Mouse (Mus musculus): ENCODE measurements around the gene Fkbp10. TPM values are rescaled to one million over a fixed set of nuclear protein-coding genes. Genes with fewer than 3 reads are reported as not detected.
A peak's percentile ranks its signal among the peaks of the same experiment; 100 is the strongest.

The Fkbp10 gene
- polyA plus RNA-seq, 1 experiment from 2014 or later, result 7.2 TPM

DNA sequence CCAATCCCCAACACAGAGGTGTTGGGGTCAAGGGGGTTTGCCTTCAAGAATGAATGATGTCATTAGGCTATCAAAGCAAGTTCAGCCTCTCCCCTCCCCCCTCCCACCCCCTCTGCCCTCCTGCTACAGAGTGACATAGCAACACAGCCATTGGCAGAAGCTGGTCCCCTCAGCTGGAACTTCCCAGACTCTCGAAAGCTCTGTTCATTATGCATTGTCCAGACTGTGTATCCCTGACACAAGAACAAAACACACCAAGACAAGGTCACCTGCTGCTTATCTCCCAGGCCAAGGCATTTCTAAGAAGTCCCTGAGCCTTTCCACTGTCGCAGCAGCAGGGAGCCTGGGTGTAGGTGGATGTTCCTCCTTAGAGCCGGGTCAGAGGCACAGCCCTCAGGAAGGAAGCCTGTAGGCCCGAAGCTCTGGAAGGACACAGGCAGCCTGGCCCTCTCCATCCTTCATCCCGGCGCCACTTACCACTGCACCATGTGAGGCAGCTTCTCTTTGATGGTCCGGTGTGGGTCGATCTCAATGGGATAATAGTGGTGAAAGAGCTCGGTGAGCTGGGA, 20.3 kb downstream of the Fkbp10 start:
- H3K9me3 ChIP-seq (ENCODE audit: control insufficient read depth, low read length), result no peaks in the 10 kb centered on the region
- no peak overlapping the region for H3K9ac ChIP-seq (replicated peaks; ENCODE audit: low read depth, low read length)
- H3K4me3 ChIP-seq (ENCODE audit: low read depth, low read length), result no peak overlapping the region
- 42% methylated on average over 9 of the region's 9 CpGs for WGBS
- H3K27me3 ChIP-seq (ENCODE audit: control insufficient read depth, insufficient read depth, low read length), result no peaks in the 10 kb centered on the region
- H3K36me3 ChIP-seq (ENCODE audit: control insufficient read depth, insufficient read depth, low read length), result peaks cover 18% of the 10 kb centered on the region; the same call in 1 of the 2 replicates
- peaks cover 12% of the 10 kb centered on the region for H3K4me1 ChIP-seq (ENCODE audit: control insufficient read depth, insufficient read depth, low read length)
- no peak overlapping the region for H3K27ac ChIP-seq (ENCODE audit: low read depth, low read length)
- ATAC-seq (ENCODE audit: low read depth), result no peak
- no peak overlapping the region for H3K4me2 ChIP-seq (ENCODE audit: low read depth, low read length)

DNA sequence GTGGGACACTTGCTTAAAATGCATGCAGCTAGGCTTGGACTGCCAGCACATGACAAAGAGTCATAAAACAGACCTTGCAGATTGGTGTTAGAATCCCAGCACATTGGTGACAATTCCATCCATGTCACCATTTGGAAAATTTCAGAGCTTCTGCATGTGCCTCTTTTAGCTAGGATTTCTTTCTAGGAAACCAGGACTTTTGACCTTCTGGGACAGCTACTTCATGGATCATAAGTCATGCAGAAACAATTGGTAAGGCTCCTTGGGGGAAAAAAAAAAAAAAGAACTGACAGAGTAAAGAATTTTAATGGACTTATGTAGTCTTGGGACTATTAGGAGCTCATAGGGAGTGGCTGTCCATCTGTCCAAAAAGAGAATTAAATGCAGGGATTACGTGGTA, 22.4 kb downstream of the Fkbp10 start:
- Histone ChIP-seq H3K4me3 (ENCODE audit: low read depth, low read length) (no peak overlapping the region), H3K27me3 (ENCODE audit: control insufficient read depth, insufficient read depth, low read length) (no peaks in the 10 kb centered on the region), H3K27ac (ENCODE audit: low read depth, low read length) (no peak overlapping the region), H3K9me3 (ENCODE audit: control insufficient read depth, low read length) (no peaks in the 10 kb centered on the region), H3K4me2 (ENCODE audit: low read depth, low read length) (no peak overlapping the region), H3K9ac (replicated peaks; ENCODE audit: low read depth, low read length) (no peak overlapping the region), H3K4me1 (ENCODE audit: control insufficient read depth, insufficient read depth, low read length) (peaks cover 16% of the 10 kb centered on the region), H3K36me3 (ENCODE audit: control insufficient read depth, insufficient read depth, low read length) (peaks cover 13% of the 10 kb centered on the region; the same call in 1 of the 2 replicates)
- ATAC-seq (ENCODE audit: low read depth), result no peak
- WGBS, result 75% methylated on average over 1 of the region's 1 CpGs

DNA sequence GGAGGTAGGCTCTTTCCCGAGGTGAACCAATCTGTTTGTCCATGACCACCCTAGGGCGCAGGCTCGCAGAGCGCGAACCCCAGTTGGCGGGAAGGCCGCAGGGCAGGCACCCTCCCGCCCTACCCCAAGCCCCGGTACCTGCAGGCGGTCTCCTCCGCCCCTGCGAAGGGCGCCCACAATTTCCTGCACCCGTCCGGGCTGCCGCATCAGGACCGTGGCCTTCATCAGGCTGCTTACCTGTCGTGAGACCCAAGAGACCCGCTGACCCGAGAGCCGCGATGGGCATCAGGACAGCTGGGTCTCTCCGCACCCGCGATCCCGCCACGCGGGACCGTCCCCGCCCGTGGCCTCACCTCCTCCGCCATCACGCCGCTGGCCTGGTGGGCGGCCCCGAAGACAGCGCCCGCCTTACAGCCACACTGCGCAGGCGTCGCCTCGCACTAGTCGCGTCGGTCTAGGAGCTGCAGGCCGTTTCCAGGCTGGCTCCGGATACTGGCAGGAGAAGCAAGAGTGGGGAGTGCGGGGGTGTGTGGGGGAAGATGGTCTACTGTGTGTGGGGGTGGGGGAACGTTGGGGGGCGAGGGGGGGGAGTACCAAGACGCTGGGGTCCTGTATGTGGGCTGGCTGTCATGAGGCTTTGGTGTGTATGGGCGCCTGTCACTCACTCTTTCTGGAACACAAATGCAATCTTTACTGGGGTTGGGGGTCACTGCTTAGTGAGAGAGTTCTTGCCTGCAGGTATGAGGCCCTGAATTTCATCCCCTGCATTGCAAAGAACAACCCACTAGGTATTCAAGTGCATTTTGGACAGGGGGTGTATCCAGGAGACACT, 25.4 kb downstream of the Fkbp10 start:
- Histone ChIP-seq H3K9me3 (ENCODE audit: control insufficient read depth, low read length) (no peaks in the 10 kb centered on the region), H3K9ac (replicated peaks; ENCODE audit: low read depth, low read length) (peak overlapping the region; percentile 95), H3K4me2 (ENCODE audit: low read depth, low read length) (peak overlapping the region; percentile 82), H3K27me3 (ENCODE audit: control insufficient read depth, insufficient read depth, low read length) (no peaks in the 10 kb centered on the region), H3K4me1 (ENCODE audit: control insufficient read depth, insufficient read depth, low read length) (peaks cover 16% of the 10 kb centered on the region), H3K27ac (ENCODE audit: low read depth, low read length) (peak overlapping the region; percentile 72), H3K4me3 (ENCODE audit: low read depth, low read length) (peak overlapping the region; percentile 87), H3K36me3 (ENCODE audit: control insufficient read depth, insufficient read depth, low read length) (0 out of 2 replicates have a peak, but pooled peaks cover 6% of the 10 kb centered on the region)
- ATAC-seq (ENCODE audit: low read depth), result peak; percentile 98
- 2% methylated on average over 51 of the region's 52 CpGs for WGBS

DNA sequence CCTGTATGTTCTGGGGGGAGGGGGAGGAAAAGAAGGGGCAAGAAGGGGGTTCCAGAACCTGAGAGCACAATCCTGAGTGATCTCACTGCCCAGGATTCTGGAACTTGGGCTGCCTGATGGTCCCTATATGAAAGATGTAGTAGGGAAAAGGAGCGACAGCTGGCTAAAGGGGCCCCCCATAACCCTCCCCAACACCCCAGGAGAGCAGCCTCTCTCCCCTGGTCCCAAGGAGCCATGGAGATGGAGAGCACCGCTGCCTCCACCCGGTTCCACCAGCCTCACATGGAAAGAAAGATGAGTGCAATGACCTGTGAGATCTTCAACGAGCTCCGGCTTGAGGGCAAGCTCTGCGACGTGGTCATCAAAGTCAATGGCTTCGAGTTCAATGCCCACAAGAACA, 26.3 kb downstream of the Fkbp10 start, which contains the start of the genes Nt5c3b and Klhl10:
Gene Nt5c3b, minus strand, starts transcription at position 12 of the 400 bp plus-strand sequence.
Gene Klhl10, plus strand, starts transcription at position 121 of the 400 bp plus-strand sequence.
- 83% methylated on average over 8 of the region's 8 CpGs for WGBS
- Histone ChIP-seq H3K4me3 (ENCODE audit: low read depth, low read length) (peak within 1 kb of the TSS; percentile 87), H3K27ac (ENCODE audit: low read depth, low read length) (peak within 1 kb of the TSS; percentile 72), H3K9me3 (ENCODE audit: control insufficient read depth, low read length) (no peaks in the 10 kb centered on the region), H3K9ac (replicated peaks; ENCODE audit: low read depth, low read length) (peak within 1 kb of the TSS; percentile 95), H3K4me2 (ENCODE audit: low read depth, low read length) (peak within 1 kb of the TSS; percentile 82), H3K27me3 (ENCODE audit: control insufficient read depth, insufficient read depth, low read length) (no peaks in the 10 kb centered on the region), H3K4me1 (ENCODE audit: control insufficient read depth, insufficient read depth, low read length) (peaks cover 16% of the 10 kb centered on the region), H3K36me3 (ENCODE audit: control insufficient read depth, insufficient read depth, low read length) (0 out of 2 replicates have a peak, but pooled peaks cover 2% of the 10 kb centered on the region)
- ATAC-seq (ENCODE audit: low read depth), result no peak

DNA sequence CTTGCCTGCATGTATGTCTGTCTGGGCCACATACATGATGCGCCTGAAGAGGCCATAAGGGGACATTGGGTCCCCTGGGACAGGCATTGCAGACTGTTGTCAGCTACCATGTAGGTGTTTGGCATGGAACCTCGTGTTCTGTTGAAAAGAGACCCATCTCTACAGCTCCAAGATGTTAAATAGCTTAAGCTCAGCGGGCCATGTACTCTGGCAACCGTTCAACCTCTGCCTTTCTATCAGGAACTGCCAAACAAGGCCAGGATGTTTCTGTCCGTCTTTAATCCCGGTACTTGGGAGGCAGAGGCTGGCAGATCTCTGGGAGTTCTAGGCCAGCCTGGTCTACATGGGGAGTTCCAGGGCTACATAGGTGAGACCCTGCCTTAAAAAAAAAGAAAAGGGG, 27.1 kb downstream of the Fkbp10 start:
- H3K9me3 ChIP-seq (ENCODE audit: control insufficient read depth, low read length), result no peaks in the 10 kb centered on the region
- H3K4me2 ChIP-seq (ENCODE audit: low read depth, low read length), result no peak overlapping the region
- no peak overlapping the region for H3K9ac ChIP-seq (replicated peaks; ENCODE audit: low read depth, low read length)
- WGBS, result 82% methylated on average over 6 of the region's 6 CpGs
- no peaks in the 10 kb centered on the region for H3K27me3 ChIP-seq (ENCODE audit: control insufficient read depth, insufficient read depth, low read length)
- H3K36me3 ChIP-seq (ENCODE audit: control insufficient read depth, insufficient read depth, low read length), result no peaks in the 10 kb centered on the region
- ATAC-seq (ENCODE audit: low read depth), result no peak
- H3K4me1 ChIP-seq (ENCODE audit: control insufficient read depth, insufficient read depth, low read length), result peaks cover 16% of the 10 kb centered on the region
- H3K27ac ChIP-seq (ENCODE audit: low read depth, low read length), result no peak overlapping the region
- no peak overlapping the region for H3K4me3 ChIP-seq (ENCODE audit: low read depth, low read length)

DNA sequence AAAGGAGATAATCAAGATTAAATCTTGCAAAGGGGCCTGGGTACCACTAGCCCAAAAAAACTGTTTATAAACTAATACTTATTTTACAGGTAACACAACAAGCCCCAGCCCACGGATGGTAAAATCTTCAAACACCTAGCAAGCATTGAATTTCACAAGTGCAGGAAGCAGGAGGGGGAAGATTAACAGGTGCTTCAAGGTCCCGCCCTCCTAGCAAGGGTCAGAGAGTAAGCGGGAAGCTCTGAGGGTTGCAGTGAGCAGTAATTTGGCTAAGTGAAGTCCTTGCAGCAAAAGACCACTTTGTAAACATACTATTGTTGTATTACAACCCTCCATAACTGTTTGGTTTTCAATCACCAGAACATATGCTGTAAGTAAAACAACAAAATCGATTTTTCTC, 41.8 kb downstream of the Fkbp10 start:
- H3K27me3 ChIP-seq (ENCODE audit: control insufficient read depth, insufficient read depth, low read length), result no peaks in the 10 kb centered on the region
- no peak overlapping the region for H3K9ac ChIP-seq (replicated peaks; ENCODE audit: low read depth, low read length)
- no peaks in the 10 kb centered on the region for H3K9me3 ChIP-seq (ENCODE audit: control insufficient read depth, low read length)
- no peak for ATAC-seq (ENCODE audit: low read depth)
- no peak overlapping the region for H3K27ac ChIP-seq (ENCODE audit: low read depth, low read length)
- 92% methylated on average over 4 of the region's 4 CpGs for WGBS
- H3K36me3 ChIP-seq (ENCODE audit: control insufficient read depth, insufficient read depth, low read length), result peaks cover 6% of the 10 kb centered on the region; the same call in 1 of the 2 replicates
- no peak overlapping the region for H3K4me3 ChIP-seq (ENCODE audit: low read depth, low read length)
- H3K4me2 ChIP-seq (ENCODE audit: low read depth, low read length), result no peak overlapping the region
- no peaks in the 10 kb centered on the region for H3K4me1 ChIP-seq (ENCODE audit: control insufficient read depth, insufficient read depth, low read length)

DNA sequence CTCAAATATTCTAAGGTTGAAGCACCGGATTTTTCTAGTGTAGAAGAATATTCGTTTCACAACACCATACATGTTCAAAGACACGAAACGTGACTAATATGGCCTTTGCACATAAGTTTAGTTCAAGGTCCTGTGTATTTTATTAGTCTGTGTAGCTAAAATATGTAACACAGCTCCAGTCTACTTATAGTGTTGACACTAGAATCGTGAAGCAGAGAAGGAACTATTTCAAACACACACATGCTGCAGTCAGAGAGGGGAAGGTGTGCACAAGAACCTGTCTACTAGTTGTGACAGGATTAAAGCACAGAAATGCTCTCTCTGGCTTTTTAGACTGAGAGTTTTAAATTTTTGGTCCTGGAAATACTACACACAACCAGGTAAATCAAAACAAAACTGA, 42.2 kb downstream of the Fkbp10 start:
- no peak overlapping the region for H3K4me2 ChIP-seq (ENCODE audit: low read depth, low read length)
- ATAC-seq (ENCODE audit: low read depth), result no peak
- WGBS, result 96% methylated on average over 5 of the region's 5 CpGs
- H3K4me3 ChIP-seq (ENCODE audit: low read depth, low read length), result no peak overlapping the region
- peaks cover 7% of the 10 kb centered on the region; the same call in 1 of the 2 replicates for H3K36me3 ChIP-seq (ENCODE audit: control insufficient read depth, insufficient read depth, low read length)
- no peak overlapping the region for H3K9ac ChIP-seq (replicated peaks; ENCODE audit: low read depth, low read length)
- H3K27me3 ChIP-seq (ENCODE audit: control insufficient read depth, insufficient read depth, low read length), result no peaks in the 10 kb centered on the region
- no peak overlapping the region for H3K27ac ChIP-seq (ENCODE audit: low read depth, low read length)
- H3K4me1 ChIP-seq (ENCODE audit: control insufficient read depth, insufficient read depth, low read length), result no peaks in the 10 kb centered on the region
- no peaks in the 10 kb centered on the region for H3K9me3 ChIP-seq (ENCODE audit: control insufficient read depth, low read length)

DNA sequence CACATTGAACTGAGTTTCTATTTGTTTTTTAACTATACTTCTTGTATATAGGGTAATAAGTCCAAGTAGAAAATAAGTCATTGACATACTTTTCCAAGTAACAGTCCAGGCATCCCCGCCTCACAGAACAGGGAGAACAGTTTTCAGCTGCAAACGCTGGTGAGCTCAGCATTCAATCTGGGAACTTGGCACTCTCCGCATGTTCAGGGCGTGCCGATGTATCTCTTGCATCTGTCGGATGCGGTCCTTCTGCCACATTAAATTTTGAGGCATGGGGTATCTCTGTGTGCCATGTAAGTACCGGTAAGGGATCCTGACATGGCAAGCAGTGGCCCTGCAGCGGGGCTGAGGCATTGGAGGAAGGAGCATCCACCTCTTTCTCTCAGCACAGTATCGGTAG, 47.2 kb downstream of the Fkbp10 start:
- Histone ChIP-seq H3K27me3 (ENCODE audit: control insufficient read depth, insufficient read depth, low read length) (no peaks in the 10 kb centered on the region), H3K4me1 (ENCODE audit: control insufficient read depth, insufficient read depth, low read length) (no peaks in the 10 kb centered on the region), H3K36me3 (ENCODE audit: control insufficient read depth, insufficient read depth, low read length) (peaks cover 18% of the 10 kb centered on the region), H3K4me2 (ENCODE audit: low read depth, low read length) (no peak overlapping the region), H3K9me3 (ENCODE audit: control insufficient read depth, low read length) (no peaks in the 10 kb centered on the region), H3K9ac (replicated peaks; ENCODE audit: low read depth, low read length) (no peak overlapping the region), H3K4me3 (ENCODE audit: low read depth, low read length) (no peak overlapping the region), H3K27ac (ENCODE audit: low read depth, low read length) (no peak overlapping the region)
- ATAC-seq (ENCODE audit: low read depth), result no peak
- 95% methylated on average over 10 of the region's 10 CpGs for WGBS

DNA sequence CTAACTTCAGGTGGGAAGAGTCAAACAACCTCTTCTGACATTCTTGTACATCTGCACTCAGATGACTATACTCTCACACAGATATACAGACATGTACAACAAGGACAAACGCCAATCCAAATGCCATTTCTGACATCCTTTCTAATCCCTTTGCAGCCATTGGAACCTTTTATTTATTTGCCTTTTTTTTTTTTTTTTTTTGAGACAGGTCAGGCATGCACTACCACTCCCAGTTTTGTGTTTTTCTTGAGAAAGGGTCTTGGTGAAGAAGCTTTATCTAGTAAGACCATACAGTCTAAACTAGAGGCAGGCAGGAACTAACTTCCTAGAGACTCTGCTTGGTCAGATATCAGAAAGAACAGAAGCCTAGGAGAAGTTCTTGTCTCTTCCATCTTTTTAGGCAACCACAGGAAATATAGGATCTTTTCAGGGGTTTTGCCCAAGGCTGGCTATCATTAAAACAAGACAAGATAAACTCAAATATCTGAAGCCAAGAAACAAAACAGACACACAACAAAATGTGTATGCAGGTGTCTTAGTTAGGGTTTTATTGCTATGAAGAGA, 49.8 kb downstream of the Fkbp10 start:
- no peak for ATAC-seq (ENCODE audit: low read depth)
- WGBS, result 97% methylated on average over 1 of the region's 1 CpGs

More for the DNA sequence above, 49.8 kb downstream of the Fkbp10 start:
- no peaks in the 10 kb centered on the region for H3K9me3 ChIP-seq (ENCODE audit: control insufficient read depth, low read length)
- no peak overlapping the region for H3K27ac ChIP-seq (ENCODE audit: low read depth, low read length)
- H3K4me3 ChIP-seq (ENCODE audit: low read depth, low read length), result no peak overlapping the region
- H3K4me1 ChIP-seq (ENCODE audit: control insufficient read depth, insufficient read depth, low read length), result peaks cover 9% of the 10 kb centered on the region
- no peaks in the 10 kb centered on the region for H3K27me3 ChIP-seq (ENCODE audit: control insufficient read depth, insufficient read depth, low read length)
- H3K4me2 ChIP-seq (ENCODE audit: low read depth, low read length), result no peak overlapping the region
- H3K9ac ChIP-seq (replicated peaks; ENCODE audit: low read depth, low read length), result no peak overlapping the region
- H3K36me3 ChIP-seq (ENCODE audit: control insufficient read depth, insufficient read depth, low read length), result peaks cover 18% of the 10 kb centered on the region

Measured in neural tube, embryonic 14.5 days (tissue).